Mouse (Mus musculus) subcutaneous adipose tissue, adult 2 months (tissue): Measurements from ENCODE around the gene Olfr525. TPM values are rescaled to one million over a fixed set of nuclear protein-coding genes. Genes with fewer than 3 reads are reported as not detected.

Experiments
- polyA plus RNA-seq: library from polyadenylated mRNA; depleted of rRNA; stranded (reverse); fragments of >200 nt; gene quantifications from 2 replicates; pipeline ENCODE4 v1.2.3, GENCODE M21; 2012; ENCODE audit warnings: low replicate concordance; rRNA removed

Gene Olfr525
- not detected in 2 replicates for polyA plus RNA-seq

GRCm38 (mm10) chr7:140320558-140320957 is at the start of gene Olfr525:
Gene Olfr525 (plus strand): TSS chr7:140320858.

GRCm38 (mm10) chr7:140333717-140334116 is 13.1 kb downstream of the Olfr525 start, which contains the start of gene Olfr527:
Gene Olfr527 (plus strand): TSS chr7:140334017.

GRCm38 (mm10) chr7:140361571-140361970 is 40.9 kb downstream of the Olfr525 start, which contains the start of gene Olfr60:
Gene Olfr60 (minus strand): TSS chr7:140361671.

GRCm38 (mm10) chr7:140376231-140376630 is 55.6 kb downstream of the Olfr525 start, which contains the start of gene Olfr530:
Gene Olfr530 (minus strand): TSS chr7:140376331.

Other genes with a start within 250 kb of the Olfr525 start
- 0.18 and 0.19 TPM in 2 replicates for gene Caly, start 238.3 kb upstream of the Olfr525 start, polyA plus RNA-seq
- 1.7 and 21.1 TPM in 2 replicates for gene Prap1, start 227.5 kb upstream of the Olfr525 start, polyA plus RNA-seq
- 46.2 and 65.2 TPM in 2 replicates for gene Fuom, start 218.4 kb upstream of the Olfr525 start, polyA plus RNA-seq
- 27.3 and 32.0 TPM in 2 replicates for gene Paox, start 205.1 kb upstream of the Olfr525 start, polyA plus RNA-seq
- 240 and 347 TPM in 2 replicates for gene Echs1, start 204.4 kb upstream of the Olfr525 start, polyA plus RNA-seq
- gene Mtg1, start 183.3 kb upstream of the Olfr525 start, polyA plus RNA-seq = 30.3 and 50.3 TPM in 2 replicates
- gene Sprn, start 166.0 kb upstream of the Olfr525 start, polyA plus RNA-seq = 0.89 and 2.7 TPM in 2 replicates
- gene Olfr522, start 156.1 kb upstream of the Olfr525 start, polyA plus RNA-seq = not detected in 2 replicates
- gene Olfr523, start 147.6 kb upstream of the Olfr525 start, polyA plus RNA-seq = not detected in 2 replicates
- not detected in 2 replicates for gene Olfr524, start 114.9 kb upstream of the Olfr525 start, polyA plus RNA-seq
- 0.36 and 1.7 TPM in 2 replicates for gene Cd163l1, start 102.6 kb upstream of the Olfr525 start, polyA plus RNA-seq
- gene 5830411N06Rik, start 73.6 kb upstream of the Olfr525 start, polyA plus RNA-seq = 0.04 and 0.13 TPM in 2 replicates
- not detected in 2 replicates for gene Olfr527, start 13.2 kb downstream of the Olfr525 start, polyA plus RNA-seq
- 0.13 and 0.27 TPM in 2 replicates for gene Olfr60, start 40.8 kb downstream of the Olfr525 start, polyA plus RNA-seq
- not detected in 2 replicates for gene Olfr530, start 55.5 kb downstream of the Olfr525 start, polyA plus RNA-seq
- gene Olfr531, start 82.1 kb downstream of the Olfr525 start, polyA plus RNA-seq = not detected in 2 replicates
- gene Olfr532, start 100.8 kb downstream of the Olfr525 start, polyA plus RNA-seq = not detected in 2 replicates
- not detected in 2 replicates for gene Olfr533, start 142.5 kb downstream of the Olfr525 start, polyA plus RNA-seq
- not detected in 2 replicates for gene Olfr535, start 163.4 kb downstream of the Olfr525 start, polyA plus RNA-seq
- gene Olfr536, start 186.5 kb downstream of the Olfr525 start, polyA plus RNA-seq = not detected in 2 replicates
- gene Olfr538, start 247.0 kb downstream of the Olfr525 start, polyA plus RNA-seq = not detected in 2 replicates